Mouse (Mus musculus) WW6 (cell line): ENCODE results near the gene Cdc25b.
"Not testable (repeated sequence)": the region's sequence is repeated elsewhere in the genome, so short reads cannot be mapped to it uniquely, and the experiment has no call there.

Source experiments
- DNase-seq: peaks from one replicate; pipeline ENCODE4 v3.0.0-alpha.2; 2013; ENCODE audit warnings: low read depth, low spot score

Cdc25b gene

GRCm38 (mm10) chr2:131223569-131223968, 36.8 kb downstream of the Cdc25b start:
- DNase-seq, result no peak

GRCm38 (mm10) chr2:131225178-131225577, 38.4 kb downstream of the Cdc25b start:
- DNase-seq, result no peak

- not testable (repeated sequence) for DNase-seq
Measured at GRCm38 (mm10) chr2:131226669-131227068, 39.9 kb downstream of the Cdc25b start.

- DNase-seq, result no peak
Measured at GRCm38 (mm10) chr2:131227243-131227642, 40.5 kb downstream of the Cdc25b start.

GRCm38 (mm10) chr2:131232558-131232957, 45.8 kb downstream of the Cdc25b start:
- no peak for DNase-seq

- peak; percentile 91 for DNase-seq
Measured at GRCm38 (mm10) chr2:131233307-131234126, 46.8 kb downstream of the Cdc25b start, which contains the start of gene Mavs. TSS of gene Mavs (plus strand) at chr2:131234063.

- no peak for DNase-seq
Measured at GRCm38 (mm10) chr2:131234127-131234650, 47.4 kb downstream of the Cdc25b start.

GRCm38 (mm10) chr2:131234970-131235635, 48.4 kb downstream of the Cdc25b start:
- no peak for DNase-seq

- no peak for DNase-seq
Measured at GRCm38 (mm10) chr2:131242180-131242579, 55.4 kb downstream of the Cdc25b start.

GRCm38 (mm10) chr2:131242929-131243328, 56.2 kb downstream of the Cdc25b start:
- DNase-seq, result no peak
